Mouse (Mus musculus) skeletal muscle tissue, adult 2 months (tissue): ENCODE results near the gene Ptprd.
A peak's percentile ranks its signal among the peaks of the same experiment; 100 is the strongest.
"Not testable (repeated sequence)": the region's sequence is repeated elsewhere in the genome, so short reads cannot be mapped to it uniquely, and the experiment has no call there.

Experiments used
- DNase-seq: peaks from one replicate; pipeline ENCODE4 v3.0.0-alpha.2; 2012; ENCODE audit warnings: low read depth, low spot score

Gene Ptprd

DNA sequence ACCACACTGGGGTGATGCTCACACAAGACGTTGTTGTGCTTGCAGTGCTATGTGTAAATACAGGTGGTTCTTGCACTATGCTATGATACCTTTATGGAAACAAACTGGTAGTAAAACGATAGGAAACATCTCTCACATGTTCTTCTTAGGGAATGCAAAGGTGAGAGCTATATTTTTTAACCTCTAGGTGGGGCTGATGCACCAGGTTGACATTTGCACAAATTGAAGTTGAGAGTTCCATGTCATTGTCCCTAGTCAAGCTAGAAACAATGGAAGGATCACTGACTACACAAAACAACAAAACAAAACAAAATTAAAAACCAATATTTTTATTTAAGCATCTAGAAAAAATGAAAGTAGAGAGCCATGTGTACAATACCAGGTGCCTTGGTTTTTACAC lies 250.1 kb downstream of the Ptprd start:
- no peak for DNase-seq

GRCm38 (mm10) chr4:77889489-77889888 lies 322.3 kb downstream of the Ptprd start:
- no peak for DNase-seq

DNA sequence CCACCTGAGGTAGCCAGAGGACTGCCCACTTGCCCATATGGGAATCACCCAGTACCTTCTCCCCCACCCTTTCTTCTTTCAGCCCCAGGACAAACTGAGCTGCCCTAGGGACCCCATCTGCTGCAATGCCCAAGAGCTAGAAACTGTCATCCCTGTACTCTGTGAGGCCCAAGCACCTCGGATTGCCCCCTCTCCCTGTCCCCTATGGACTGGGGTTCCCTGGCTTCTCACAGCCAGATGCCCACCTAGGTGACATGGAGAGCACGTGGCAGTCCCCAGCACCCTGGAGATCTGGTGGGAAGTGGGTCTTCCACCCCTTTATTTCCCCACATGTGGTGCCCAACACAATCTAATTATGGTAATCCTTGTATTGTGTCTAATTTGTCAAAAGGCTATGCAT lies 331.5 kb downstream of the Ptprd start:
- DNase-seq = no peak

- DNase-seq = no peak
Measured at GRCm38 (mm10) chr4:77861269-77861668, 350.5 kb downstream of the Ptprd start.

DNA sequence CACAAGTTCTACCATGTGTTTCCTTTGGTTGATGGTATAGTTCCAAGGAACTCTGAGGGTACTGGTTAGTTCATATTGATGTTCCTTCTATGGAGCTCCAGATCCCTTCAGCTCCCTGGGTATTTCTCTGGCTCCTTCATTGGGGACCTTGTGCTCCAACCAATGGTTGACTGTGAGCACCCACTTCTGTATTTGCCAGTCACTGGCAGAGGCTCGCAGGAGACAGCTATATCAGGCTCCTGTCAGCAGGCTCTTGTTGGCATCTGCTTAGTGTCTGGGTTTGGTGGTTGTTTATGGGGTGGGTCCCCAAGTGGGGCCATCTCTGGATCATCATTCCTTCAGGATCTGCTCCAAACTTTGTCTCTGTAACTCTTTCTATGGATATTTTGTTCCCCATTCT lies 414.4 kb downstream of the Ptprd start:
- DNase-seq = not testable (repeated sequence)

DNA sequence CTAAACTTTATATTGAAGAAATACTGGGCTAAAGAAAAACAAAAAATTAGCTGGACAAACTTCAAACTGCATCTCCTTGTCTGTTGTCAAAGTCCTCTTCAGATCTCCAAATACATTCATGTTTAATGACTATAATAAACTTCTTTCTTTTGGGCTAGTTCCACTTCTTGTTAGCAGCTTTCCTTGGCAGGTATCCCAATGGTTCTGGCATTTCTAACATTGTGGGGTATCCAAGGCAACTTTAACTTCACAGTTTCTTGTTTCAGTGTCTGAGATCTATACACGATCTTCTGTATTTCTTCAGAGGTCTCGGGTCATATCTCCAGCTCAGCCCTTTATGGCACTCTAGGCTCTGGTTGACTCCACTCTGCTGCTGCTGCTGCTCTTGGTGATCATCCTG lies 434.5 kb downstream of the Ptprd start:
- no peak for DNase-seq

GRCm38 (mm10) chr4:77763790-77764189 lies 448.0 kb downstream of the Ptprd start:
- no peak for DNase-seq

GRCm38 (mm10) chr4:77743391-77743790 lies 468.4 kb downstream of the Ptprd start:
- DNase-seq = no peak

DNA sequence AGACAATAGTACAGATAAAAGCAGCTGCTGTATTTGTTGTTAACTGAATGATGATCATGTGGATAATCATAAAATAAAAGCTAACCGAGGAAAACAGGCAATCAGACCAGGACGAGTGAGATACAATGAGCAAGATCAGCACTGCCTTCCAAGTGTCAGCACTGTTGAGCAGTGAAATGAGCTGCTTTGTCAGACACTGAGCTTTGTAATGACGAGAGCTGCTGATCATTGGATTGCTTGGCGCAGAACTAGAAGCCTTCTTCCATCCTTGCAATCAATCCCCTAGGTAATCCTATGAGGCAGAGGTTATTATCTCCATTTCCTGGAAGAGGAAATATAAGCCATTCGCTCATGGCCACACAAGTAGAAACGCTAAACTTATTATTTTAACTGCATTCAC lies 489.9 kb downstream of the Ptprd start:
- DNase-seq = no peak

GRCm38 (mm10) chr4:77717792-77718191 lies 494.0 kb downstream of the Ptprd start:
- DNase-seq = no peak

GRCm38 (mm10) chr4:77710231-77710630 lies 501.5 kb downstream of the Ptprd start:
- DNase-seq = no peak

DNA sequence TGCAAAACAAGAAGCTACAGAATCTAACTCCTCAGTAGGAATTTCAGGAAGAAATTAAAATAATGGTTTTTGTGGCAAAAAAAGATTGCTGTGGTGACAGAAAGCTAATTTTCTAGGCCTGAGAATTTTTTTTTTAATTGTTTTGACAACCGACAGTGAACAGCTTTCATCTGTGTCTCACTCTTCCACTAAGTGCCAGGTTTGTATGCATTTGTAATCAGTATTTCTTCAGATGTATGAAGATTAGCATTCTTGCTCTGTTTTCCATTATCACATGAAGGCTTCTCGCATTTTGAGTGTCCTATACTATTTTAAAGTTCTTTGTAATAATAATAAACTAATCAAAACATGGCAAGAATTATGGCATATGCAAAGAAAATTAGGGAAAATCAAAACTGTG lies 513.5 kb downstream of the Ptprd start:
- DNase-seq = no peak

DNA sequence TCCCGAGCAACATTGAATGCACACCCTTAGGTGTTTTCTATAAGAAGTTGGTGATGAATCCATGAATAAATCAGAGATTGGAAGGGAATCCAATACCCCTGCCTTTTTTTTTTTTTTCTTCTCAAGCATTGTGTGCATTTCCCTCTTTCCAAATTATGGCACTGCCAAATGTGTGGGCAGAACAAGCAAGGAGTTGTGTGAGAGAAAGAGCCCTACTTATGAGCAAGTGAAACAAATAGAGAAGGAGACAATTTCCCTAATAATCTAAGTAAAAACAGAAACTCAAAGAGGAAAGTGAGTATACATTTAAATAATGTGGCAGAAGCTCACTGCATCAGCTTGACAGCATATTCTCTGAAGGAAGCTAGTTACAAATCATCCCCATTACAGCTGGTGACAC lies 536.0 kb downstream of the Ptprd start:
- DNase-seq = no peak

DNA sequence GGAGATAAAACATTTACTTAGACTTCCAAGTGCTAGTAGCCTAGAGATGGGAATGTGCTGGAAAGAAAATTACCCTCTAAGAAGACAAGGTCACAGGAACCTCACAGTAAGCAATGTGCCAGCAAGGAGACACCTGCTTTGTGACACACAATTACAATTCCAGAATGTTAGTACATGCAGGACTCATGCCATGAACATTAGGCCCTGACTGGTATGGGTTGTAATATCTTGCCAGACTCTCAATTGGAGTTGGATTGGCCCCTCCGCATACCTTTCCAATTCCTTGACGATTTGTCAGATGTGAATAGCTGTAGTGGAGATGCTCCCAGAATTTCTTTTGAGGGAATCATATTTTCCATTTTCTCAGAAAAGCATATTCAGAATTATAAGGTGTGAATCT lies 547.0 kb downstream of the Ptprd start:
- DNase-seq = no peak

DNA sequence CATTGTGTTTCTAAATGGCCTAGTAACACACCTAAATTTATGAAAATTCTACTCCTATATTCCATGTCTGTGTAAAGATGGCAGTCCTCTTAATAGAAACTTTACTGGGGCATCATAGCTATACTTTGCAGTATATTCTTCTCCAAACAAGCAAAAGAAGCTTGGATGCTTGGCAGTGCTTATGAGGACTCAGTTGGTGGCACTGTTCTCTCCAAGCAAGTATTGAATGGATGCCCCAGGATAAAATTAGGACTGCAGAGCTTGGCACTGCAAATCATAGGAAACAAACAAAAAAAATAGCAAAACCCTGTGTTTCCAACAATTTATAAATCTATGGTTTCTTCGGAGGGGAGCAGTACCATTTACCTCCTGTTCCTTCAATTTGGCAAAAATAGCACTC lies 549.5 kb downstream of the Ptprd start:
- no peak for DNase-seq

DNA sequence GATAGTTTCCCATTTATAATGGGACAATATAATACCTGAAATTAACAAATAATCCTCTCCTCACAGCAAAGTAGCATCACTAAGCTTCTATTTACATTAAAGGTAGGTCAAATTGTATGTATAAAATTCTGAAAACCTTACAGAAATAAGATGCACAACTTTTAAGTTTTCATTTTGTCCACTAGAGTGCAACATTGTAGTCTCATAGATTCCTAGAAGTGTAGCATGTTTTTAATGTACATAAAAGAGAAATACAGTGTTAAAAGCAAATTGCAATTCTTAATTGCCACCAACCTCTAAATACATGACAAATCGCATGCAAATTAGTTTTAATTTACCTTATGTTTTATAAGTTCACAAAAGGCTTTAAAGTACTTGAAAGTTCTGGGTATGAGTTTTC lies 556.1 kb downstream of the Ptprd start:
- no peak for DNase-seq

GRCm38 (mm10) chr4:77649615-77650325 lies 562.0 kb downstream of the Ptprd start:
- no peak for DNase-seq

DNA sequence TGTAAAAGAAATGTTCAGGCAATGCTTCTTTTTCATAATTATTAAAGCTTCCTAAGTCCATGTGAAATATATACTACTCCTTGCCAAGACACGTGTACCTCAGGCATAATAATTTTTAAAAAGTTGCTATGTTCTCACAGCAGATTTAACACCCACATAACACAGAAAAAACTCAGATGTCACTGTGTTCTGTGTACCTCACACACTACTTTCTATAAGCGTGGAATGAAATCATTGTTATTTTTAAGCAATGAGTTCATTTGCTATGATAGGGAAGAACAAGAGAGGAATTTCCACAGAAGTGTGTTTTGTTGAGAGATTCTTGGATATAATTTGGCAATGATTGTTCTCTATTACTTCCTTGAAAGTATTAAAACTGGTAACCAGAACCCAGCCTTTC lies 562.9 kb downstream of the Ptprd start:
- DNase-seq = no peak

GRCm38 (mm10) chr4:77647451-77648137 lies 564.2 kb downstream of the Ptprd start:
- DNase-seq = peak; percentile 1

- no peak for DNase-seq
Measured at GRCm38 (mm10) chr4:77644435-77644834, 567.3 kb downstream of the Ptprd start.

- DNase-seq = no peak
Measured at GRCm38 (mm10) chr4:77640022-77640421, 571.7 kb downstream of the Ptprd start.

DNA sequence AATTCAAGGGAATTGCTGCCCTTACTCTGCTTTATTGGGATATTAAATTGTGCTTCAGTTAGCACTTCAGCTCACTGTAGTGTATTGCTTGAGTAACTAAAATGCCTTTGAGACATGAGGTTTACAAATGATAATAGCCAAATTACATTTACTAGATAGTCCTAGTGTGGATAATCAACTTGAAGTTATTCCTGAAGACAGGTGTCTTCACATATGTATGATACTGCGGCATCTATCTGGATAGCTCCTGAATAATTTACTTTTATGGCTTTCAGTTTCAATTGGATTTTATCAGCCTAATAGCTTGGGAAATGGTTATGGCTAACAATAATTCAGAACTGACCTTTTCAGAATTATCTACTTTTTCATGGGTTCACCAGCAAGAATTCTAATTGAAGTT lies 598.6 kb downstream of the Ptprd start:
- DNase-seq = no peak

DNA sequence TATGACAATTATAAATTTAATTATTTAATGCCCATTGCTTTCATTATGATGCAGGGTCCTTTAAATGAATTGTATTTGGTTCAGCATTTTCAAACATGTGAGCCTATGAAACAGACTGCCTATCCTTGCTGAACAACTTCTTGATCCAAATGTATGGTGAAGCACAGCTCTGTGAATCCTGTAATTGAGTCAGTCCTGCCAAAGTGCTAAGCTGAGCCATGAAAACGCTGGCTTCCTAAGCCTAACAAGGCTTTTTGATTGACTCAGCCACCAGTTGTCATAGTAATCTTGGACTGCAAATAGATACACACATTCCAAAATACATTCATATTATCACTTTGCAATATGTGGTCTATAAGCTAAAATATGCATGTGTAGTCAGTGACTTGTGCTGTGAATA lies 625.1 kb downstream of the Ptprd start:
- no peak for DNase-seq

GRCm38 (mm10) chr4:77586222-77586621 lies 625.5 kb downstream of the Ptprd start:
- no peak for DNase-seq
